Mouse (Mus musculus) heart, embryonic 16.5 days (tissue): ENCODE measurements around the gene Ccm2. TPM values are rescaled to one million over a fixed set of nuclear protein-coding genes. Genes with fewer than 3 reads are reported as not detected.

Source experiments
- ATAC-seq: fragments of 200-750 bp; cut with Nextera tagmentation; replicated peaks from 2 replicates; pipeline ENCODE4 v1.8.0; 2017; ENCODE audit warnings: moderate number of reproducible peaks; ENCODE audit not compliant: insufficient read depth, low FRiP score; ENCODE audit errors: extremely low read depth
- H3K27ac ChIP-seq: fragments of 300-500 bp; sonication (generic); 2 replicates; pipeline ENCODE4 v1.5.1; 2014; ENCODE audit warnings: mild to moderate bottlenecking, low read length, control low read depth, moderate library complexity
- H3K27me3 ChIP-seq: fragments of 300-500 bp; sonication (generic); 2 replicates; pipeline ENCODE4 v1.6.1; 2014; ENCODE audit warnings: low read length, mixed read lengths; ENCODE audit not compliant: control insufficient read depth, insufficient read depth
- H3K36me3 ChIP-seq: fragments of 300-500 bp; sonication (generic); 2 replicates; pipeline ENCODE4 v1.6.1; 2014; ENCODE audit not compliant: control insufficient read depth, insufficient read depth
- H3K4me1 ChIP-seq: fragments of 300-500 bp; sonication (generic); 2 replicates; pipeline ENCODE4 v1.6.1; 2014; ENCODE audit warnings: low read length, mixed read lengths; ENCODE audit not compliant: control insufficient read depth, insufficient read depth
- H3K4me2 ChIP-seq: fragments of 300-500 bp; sonication (generic); 2 replicates; pipeline ENCODE4 v1.6.1; 2014; ENCODE audit warnings: low read depth, mild to moderate bottlenecking, control low read depth, low read length
- H3K4me3 ChIP-seq: fragments of 300-500 bp; sonication (generic); 2 replicates; pipeline ENCODE4 v1.5.1; 2014; ENCODE audit warnings: mild to moderate bottlenecking, control low read depth, low read length
- H3K9ac ChIP-seq: fragments of 300-500 bp; sonication (generic); 2 replicates; pipeline ENCODE4 v1.6.1; 2014; ENCODE audit warnings: low read length, control low read depth
- H3K9me3 ChIP-seq: fragments of 300-500 bp; sonication (generic); replicated peaks from 2 replicates; pipeline ENCODE4 v1.6.1; 2016; ENCODE audit warnings: low read length; ENCODE audit not compliant: control insufficient read depth
- WGBS: fragments of 180-500 bp; shearing (Covaris S2); extraction: QIAGEN DNeasy Blood & Tissue Kit; methylation state at CpG from one replicate; pipeline ENCODE4 v1.1.7; 2014; 5-methylcytosine and 5-hydroxymethylcytosine counted together
- polyA plus RNA-seq: library from polyadenylated mRNA; unstranded; fragments of >200 nt; fragmentation: Nextera tagmentation; extraction: Ambion mirVana; gene quantifications from 2 replicates; pipeline ENCODE4 v1.2.1, GENCODE M21; 2015

Ccm2 gene
- polyA plus RNA-seq, 1 experiment from 2014 or later: 58.7 TPM

DNA sequence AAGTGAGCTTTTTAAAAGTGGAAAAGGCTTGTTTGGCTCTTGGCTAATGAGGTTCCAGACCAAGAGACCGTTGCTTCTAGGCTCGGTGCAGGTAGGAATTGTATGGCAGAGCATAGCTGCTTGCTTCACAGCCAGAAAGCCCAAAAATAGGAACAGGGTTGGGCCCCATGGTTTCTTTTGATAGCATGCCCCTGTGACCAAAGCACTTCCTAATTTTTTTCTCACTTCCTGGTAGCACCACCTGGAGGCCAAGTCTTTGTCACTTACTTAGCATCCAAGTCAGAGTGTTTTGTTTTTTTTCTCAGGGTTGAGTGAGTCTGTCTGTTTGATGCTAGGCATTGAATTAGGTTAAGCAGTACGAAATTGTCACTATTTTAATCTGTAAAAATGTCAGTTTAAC lies 40.0 kb downstream of the Ccm2 start:
- Histone ChIP-seq H3K27ac (peak overlapping the region; percentile 29), H3K9me3 (no peaks in the 10 kb centered on the region), H3K4me3 (no peak overlapping the region), H3K9ac (no peak overlapping the region; the same call in 1 of the 2 replicates), H3K4me1 (peaks cover 15% of the 10 kb centered on the region), H3K36me3 (peaks cover 17% of the 10 kb centered on the region), H3K4me2 (no peak overlapping the region), H3K27me3 (no peaks in the 10 kb centered on the region)
- 52% methylated on average over 3 of the region's 3 CpGs for WGBS
- ATAC-seq: no peak

DNA sequence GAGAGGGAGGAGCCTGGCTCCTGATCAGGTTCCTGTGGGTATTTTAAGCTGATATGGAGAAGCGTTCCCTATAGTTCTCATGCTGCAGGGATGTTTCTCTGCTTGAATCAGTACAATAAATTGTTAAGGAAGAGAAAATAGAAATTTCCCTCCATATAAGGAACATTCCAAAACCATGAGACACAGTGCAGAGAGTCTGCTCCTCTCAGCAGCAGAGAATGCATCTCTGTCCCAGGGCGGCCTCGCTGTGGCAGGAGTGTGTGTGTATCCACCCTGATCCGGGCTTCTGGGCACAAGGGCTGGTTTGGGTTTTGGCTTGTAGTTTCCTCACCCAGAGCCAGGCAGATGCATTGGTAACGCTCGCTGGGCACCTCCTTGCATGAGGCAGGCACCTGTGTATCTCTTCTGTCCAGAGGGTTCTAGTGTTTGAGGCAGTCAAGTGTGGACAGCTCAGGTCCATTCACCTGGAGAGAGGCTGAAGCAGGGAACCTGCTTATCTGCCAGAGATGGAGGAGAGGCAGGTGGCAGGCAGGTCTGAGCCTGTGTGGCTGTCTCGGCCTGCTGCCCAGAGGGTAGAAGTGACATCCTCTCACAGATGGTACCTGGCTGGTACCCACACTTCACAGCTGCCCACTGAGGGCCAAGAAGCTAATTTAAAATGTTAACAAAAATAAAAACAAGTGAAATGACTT lies 40.7 kb downstream of the Ccm2 start:
- ATAC-seq: no peak
- H3K9ac ChIP-seq: no peak overlapping the region
- peaks cover 15% of the 10 kb centered on the region for H3K4me1 ChIP-seq
- H3K9me3 ChIP-seq: no peaks in the 10 kb centered on the region
- H3K27me3 ChIP-seq: no peaks in the 10 kb centered on the region
- no peak overlapping the region for H3K4me2 ChIP-seq
- H3K27ac ChIP-seq: 0 out of 2 replicates have a peak overlapping the region, but pooled peaks have one; percentile 32
- 68% methylated on average over 7 of the region's 7 CpGs for WGBS
- H3K36me3 ChIP-seq: peaks cover 20% of the 10 kb centered on the region
- no peak overlapping the region for H3K4me3 ChIP-seq

DNA sequence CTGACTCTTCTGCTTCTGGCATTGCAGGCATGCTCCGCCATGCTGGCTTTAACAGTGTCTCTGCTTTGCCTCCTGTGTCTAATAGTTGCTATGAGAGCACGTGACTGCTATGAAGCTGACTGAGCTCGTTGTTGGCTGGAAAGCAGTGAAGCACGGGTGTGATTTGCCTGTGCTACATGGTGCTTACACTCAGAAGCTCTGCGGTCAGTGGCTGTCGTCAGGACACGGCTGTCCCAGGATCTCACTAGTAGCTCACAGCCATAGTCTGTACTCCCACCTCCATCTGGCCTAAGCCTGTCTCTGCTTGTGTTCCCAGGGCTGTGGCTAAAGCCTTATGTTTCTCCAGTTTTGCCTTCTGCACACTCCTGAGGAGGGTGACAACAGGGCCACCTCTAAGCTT lies 41.6 kb downstream of the Ccm2 start:
- Histone ChIP-seq H3K9ac (no peak overlapping the region), H3K4me1 (peaks cover 15% of the 10 kb centered on the region), H3K4me3 (no peak overlapping the region), H3K9me3 (no peaks in the 10 kb centered on the region), H3K27me3 (no peaks in the 10 kb centered on the region), H3K36me3 (peaks cover 29% of the 10 kb centered on the region), H3K27ac (no peak overlapping the region), H3K4me2 (no peak overlapping the region)
- no peak for ATAC-seq
- WGBS: 85% methylated on average over 7 of the region's 7 CpGs

DNA sequence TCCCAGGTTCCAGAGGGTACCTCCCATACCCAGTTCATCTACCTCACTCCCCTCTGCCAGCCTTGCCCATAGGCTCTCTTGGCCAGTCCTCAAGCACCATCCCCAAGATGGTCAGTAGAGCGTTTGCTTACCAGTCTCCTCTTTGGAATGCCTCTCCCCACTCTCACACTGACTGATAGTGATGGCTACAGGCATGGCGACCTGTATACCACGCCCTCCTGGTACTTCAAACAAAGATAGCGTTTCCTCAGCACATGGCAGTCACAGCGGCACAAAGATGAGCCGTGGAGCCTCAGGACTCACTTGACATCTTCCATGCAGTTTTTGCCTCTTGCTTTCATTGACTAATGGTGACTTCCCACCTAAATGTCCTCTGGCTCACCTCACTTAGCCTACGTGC lies 43.2 kb downstream of the Ccm2 start:
- WGBS: 81% methylated on average over 7 of the region's 7 CpGs
- Histone ChIP-seq H3K36me3 (peaks cover 36% of the 10 kb centered on the region), H3K27me3 (no peaks in the 10 kb centered on the region), H3K4me1 (peaks cover 17% of the 10 kb centered on the region), H3K27ac (no peak overlapping the region), H3K4me2 (no peak overlapping the region), H3K9me3 (no peaks in the 10 kb centered on the region), H3K4me3 (no peak overlapping the region), H3K9ac (no peak overlapping the region)
- ATAC-seq: no peak

DNA sequence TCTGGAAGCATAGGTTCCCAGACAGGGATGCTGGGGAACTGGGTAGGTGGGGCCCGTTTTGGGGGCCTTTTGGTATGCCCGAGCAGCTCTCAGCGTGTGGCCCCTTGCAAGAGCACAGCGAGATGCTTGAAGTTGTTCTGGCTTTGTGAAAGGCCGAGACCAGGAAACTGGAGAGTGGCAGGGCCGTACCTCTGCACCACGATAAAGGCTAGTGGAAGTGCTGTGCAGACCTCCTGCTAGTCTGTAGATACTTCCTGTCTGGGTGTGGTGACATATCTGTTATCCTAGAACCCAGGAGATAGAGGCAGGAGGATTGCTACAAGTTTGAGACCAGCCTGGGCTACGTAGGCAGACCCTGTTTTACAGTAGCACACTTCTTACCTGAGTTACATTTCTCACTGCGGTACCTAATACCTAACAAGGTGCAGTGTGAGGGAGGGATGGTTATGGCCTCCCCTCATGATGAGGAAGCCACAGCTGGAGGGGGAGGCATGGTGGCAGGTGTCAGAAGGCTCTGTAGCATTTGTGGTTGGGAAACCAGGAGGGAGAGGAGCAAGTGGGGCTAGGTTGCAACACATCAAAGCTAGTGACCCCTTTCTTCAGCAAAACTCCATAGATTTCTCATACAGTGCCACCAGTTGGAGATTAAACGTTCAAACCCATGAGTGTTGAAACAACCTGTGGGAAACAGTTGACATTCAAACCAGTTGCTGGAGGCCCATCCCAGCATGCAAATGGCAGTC lies 44.4 kb downstream of the Ccm2 start:
- Histone ChIP-seq H3K27me3 (no peaks in the 10 kb centered on the region), H3K9ac (no peak overlapping the region), H3K4me3 (no peak overlapping the region), H3K4me1 (peaks cover 22% of the 10 kb centered on the region), H3K36me3 (peaks cover 39% of the 10 kb centered on the region), H3K4me2 (no peak overlapping the region), H3K9me3 (no peaks in the 10 kb centered on the region), H3K27ac (no peak overlapping the region)
- 81% methylated on average over 10 of the region's 10 CpGs for WGBS
- ATAC-seq: no peak

DNA sequence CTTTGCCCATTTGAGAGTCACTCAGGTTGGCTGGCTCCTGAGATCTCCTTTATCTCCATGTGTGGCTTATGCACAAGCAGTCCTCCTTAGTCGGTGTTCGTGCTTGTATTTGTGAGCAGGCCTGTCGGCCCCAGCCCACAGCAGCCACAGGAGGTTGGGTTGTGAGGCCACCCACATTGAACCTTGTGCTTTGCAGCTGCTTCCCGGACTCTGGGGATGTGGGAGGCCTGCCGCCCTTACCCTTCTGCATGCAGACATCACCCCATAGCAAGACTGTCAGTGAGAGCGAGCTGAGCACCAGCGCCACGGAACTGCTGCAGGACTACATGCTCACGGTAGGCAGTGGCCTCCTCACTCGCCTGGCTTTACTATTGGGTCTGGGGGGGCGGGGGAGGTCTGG lies 46.7 kb downstream of the Ccm2 start:
- H3K27me3 ChIP-seq: no peaks in the 10 kb centered on the region
- no peaks in the 10 kb centered on the region for H3K9me3 ChIP-seq
- H3K4me2 ChIP-seq: no peak overlapping the region
- WGBS: 85% methylated on average over 11 of the region's 11 CpGs
- peaks cover 52% of the 10 kb centered on the region for H3K36me3 ChIP-seq
- peaks cover 15% of the 10 kb centered on the region for H3K4me1 ChIP-seq
- no peak overlapping the region for H3K4me3 ChIP-seq
- H3K27ac ChIP-seq: no peak overlapping the region
- no peak for ATAC-seq
- H3K9ac ChIP-seq: no peak overlapping the region

DNA sequence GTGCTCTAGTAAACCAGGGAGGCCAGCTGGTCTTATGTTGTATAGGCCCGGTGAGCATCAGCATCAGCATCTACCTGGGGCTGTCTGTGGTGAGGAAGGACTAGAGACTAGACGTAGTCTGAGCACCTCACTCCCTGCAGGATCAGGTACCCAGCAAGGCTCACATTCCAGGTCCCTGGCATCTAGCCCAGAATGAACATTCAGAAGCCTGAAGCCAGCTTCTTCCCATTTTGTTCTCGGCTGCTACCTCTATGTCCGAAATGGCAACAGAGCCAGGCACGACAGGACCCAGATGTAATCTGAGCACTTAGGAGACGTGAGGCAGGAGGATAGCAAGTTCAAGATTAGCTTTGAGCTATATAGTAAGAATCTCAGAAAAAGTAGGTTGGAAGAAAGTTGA lies 48.2 kb downstream of the Ccm2 start:
- peaks cover 24% of the 10 kb centered on the region for H3K4me1 ChIP-seq
- H3K9ac ChIP-seq: no peak overlapping the region
- no peaks in the 10 kb centered on the region for H3K27me3 ChIP-seq
- H3K4me3 ChIP-seq: no peak overlapping the region
- ATAC-seq: no peak
- H3K36me3 ChIP-seq: peaks cover 52% of the 10 kb centered on the region
- peak overlapping the region; percentile 26; the same call in 1 of the 2 replicates for H3K27ac ChIP-seq
- WGBS: 45% methylated on average over 6 of the region's 6 CpGs
- no peak overlapping the region for H3K4me2 ChIP-seq
- no peaks in the 10 kb centered on the region for H3K9me3 ChIP-seq

DNA sequence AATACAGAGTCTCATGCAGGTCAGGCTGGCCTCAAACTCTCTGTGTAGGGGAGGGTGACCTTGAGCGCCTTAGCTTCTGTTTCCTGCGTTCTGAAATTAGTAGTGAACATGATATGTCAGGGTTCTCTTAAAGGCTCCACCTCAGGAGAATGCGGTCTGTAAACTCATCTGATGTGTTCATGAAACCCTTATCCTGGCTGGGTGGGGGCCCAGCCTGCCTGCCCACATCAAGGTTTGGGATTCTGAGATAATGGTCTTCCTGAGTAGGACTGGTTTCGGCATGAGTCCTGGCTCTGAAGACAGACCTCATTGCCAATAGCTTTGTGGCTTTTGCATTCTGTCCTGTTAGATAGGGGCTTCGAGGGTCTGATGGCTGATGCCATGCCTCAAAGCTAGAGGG lies 48.7 kb downstream of the Ccm2 start:
- Histone ChIP-seq H3K4me2 (no peak overlapping the region), H3K4me1 (peaks cover 24% of the 10 kb centered on the region), H3K9ac (no peak overlapping the region), H3K27ac (peak overlapping the region; percentile 26; the same call in 1 of the 2 replicates), H3K9me3 (no peaks in the 10 kb centered on the region), H3K27me3 (peaks cover 1% of the 10 kb centered on the region), H3K36me3 (peaks cover 51% of the 10 kb centered on the region), H3K4me3 (no peak overlapping the region)
- whole genome bisulfite sequencing: 54% methylated on average over 5 of the region's 5 CpGs
- ATAC-seq: no peak

DNA sequence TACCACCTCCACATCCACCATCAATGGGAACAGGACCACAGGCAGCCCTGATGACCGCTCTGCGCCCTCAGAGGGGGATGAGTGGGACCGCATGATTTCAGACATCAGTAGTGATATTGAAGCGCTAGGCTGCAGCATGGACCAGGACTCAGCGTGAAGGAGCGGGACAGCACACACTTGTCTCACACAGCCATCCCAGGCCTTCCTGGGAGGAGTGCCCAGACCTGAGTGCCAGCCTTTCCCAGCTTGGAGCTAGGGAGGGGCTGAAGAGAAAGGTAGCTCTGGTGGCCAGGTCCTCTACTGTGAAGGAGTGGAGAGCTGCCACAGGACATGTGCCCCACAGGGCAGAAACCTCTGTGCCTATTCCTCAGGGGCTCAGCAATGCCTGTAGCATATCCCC lies 49.5 kb downstream of the Ccm2 start:
- Histone ChIP-seq H3K9me3 (no peaks in the 10 kb centered on the region), H3K36me3 (peaks cover 43% of the 10 kb centered on the region), H3K4me2 (no peak overlapping the region), H3K4me1 (peaks cover 24% of the 10 kb centered on the region), H3K27me3 (peaks cover 7% of the 10 kb centered on the region), H3K4me3 (no peak overlapping the region), H3K27ac (no peak overlapping the region), H3K9ac (no peak overlapping the region)
- 92% methylated on average over 6 of the region's 6 CpGs for WGBS
- no peak for ATAC-seq
